Mouse (Mus musculus): ENCODE results near the gene Itgb3. TPM values are rescaled to one million over a fixed set of nuclear protein-coding genes. Genes with fewer than 3 reads are reported as not detected.

Itgb3 gene
- polyA plus RNA-seq, 1 experiment from 2014 or later, result 0.80 TPM

DNA sequence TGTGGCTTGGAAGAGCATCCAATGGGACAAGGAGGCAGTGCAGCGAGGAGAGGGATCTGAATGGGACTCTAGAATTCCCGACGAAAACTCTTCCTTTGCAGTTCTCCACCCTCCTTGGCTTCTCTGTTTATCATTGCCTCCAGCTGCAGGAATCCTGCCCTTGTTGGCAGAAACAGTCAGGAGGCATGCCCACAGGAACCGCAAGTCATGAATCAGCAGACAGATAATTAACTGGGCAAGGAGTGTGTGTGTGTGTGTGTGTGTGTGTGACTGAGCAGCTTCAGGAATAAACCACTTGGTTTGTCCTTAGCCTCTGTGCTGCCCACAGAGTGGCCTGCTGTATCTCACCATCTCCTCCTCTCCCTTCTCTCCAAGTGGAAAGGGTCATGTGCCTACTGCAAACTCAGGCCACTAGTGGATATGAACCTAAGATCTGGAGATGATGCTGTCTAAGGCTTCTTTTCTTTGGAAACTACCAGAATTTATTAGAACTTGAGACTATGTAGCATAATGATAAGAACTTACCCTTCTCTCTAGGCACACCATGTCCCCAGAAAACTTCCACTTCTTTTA, 3.9 kb downstream of the Itgb3 start:
- 49% methylated on average over 4 of the region's 4 CpGs for WGBS
- Histone ChIP-seq H3K4me1 (peaks cover 7% of the 10 kb centered on the region; the same call in 1 of the 2 replicates), H3K27me3 (replicated peaks) (peaks cover 14% of the 10 kb centered on the region)

DNA sequence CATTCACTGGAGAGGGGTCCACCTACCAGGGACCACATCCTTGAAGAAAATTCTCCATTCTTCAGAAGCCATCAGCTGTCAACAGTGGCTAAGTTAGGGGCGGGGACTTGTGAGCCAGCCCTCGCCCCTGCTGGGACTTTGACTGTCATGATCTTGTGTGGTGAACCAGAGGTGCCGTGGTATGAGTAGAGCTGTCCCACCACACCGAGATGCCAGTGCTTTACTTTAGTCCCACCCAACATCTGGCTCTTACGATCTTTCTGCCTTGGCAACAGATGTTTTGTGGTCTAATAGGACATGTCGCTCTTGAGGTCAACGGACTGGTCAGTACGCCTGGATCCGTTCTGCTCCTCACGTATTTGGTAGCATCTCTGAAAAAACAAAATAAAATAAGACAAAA, 5.8 kb downstream of the Itgb3 start:
- Histone ChIP-seq H3K4me1 (peaks cover 1% of the 10 kb centered on the region; the same call in 1 of the 2 replicates), H3K9me3 (no peaks in the 10 kb centered on the region), H3K27ac (no peak overlapping the region), H3K4me2 (no peak overlapping the region), H3K36me3 (replicated peaks) (no peaks in the 10 kb centered on the region), H3K9ac (no peak overlapping the region), H3K27me3 (replicated peaks) (peaks cover 11% of the 10 kb centered on the region; the same call in 1 of the 2 replicates), H3K4me3 (no peak overlapping the region)
- ATAC-seq (replicated peaks), result no peak
- WGBS, result 84% methylated on average over 10 of the region's 10 CpGs

More for the DNA sequence above, 3.9 kb downstream of the Itgb3 start:
- H3K4me2 ChIP-seq, result no peak overlapping the region
- H3K27ac ChIP-seq, result no peak overlapping the region
- ATAC-seq (replicated peaks), result no peak
- no peak overlapping the region for H3K4me3 ChIP-seq
- no peaks in the 10 kb centered on the region for H3K36me3 ChIP-seq (replicated peaks)
- no peaks in the 10 kb centered on the region for H3K9me3 ChIP-seq
- H3K9ac ChIP-seq, result no peak overlapping the region

DNA sequence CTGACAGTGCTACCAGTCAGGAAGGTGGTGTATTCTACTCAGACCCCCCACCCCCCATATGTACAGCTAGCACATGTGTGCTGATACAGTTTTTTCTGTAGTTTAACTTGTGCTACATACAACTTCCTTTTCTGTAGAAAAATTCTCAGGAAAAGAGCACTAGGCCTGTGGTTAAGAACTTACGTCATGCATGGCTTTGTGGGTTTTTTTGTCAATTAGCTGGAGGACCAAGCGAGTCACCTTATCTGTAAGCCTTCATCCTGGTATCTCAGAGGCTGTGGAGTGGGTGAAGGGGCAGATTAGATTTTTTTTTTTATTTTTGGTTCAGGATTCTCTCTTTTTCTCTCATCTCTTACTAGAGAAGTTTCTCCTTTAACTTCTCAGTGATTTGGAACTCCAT, 6.3 kb downstream of the Itgb3 start:
- Histone ChIP-seq H3K27me3 (replicated peaks) (peaks cover 7% of the 10 kb centered on the region; the same call in 1 of the 2 replicates), H3K9me3 (no peaks in the 10 kb centered on the region), H3K4me1 (no peaks in the 10 kb centered on the region), H3K9ac (no peak overlapping the region), H3K36me3 (replicated peaks) (no peaks in the 10 kb centered on the region), H3K4me3 (no peak overlapping the region), H3K4me2 (no peak overlapping the region), H3K27ac (no peak overlapping the region)
- ATAC-seq (replicated peaks), result no peak
- 93% methylated on average over 2 of the region's 2 CpGs for WGBS

DNA sequence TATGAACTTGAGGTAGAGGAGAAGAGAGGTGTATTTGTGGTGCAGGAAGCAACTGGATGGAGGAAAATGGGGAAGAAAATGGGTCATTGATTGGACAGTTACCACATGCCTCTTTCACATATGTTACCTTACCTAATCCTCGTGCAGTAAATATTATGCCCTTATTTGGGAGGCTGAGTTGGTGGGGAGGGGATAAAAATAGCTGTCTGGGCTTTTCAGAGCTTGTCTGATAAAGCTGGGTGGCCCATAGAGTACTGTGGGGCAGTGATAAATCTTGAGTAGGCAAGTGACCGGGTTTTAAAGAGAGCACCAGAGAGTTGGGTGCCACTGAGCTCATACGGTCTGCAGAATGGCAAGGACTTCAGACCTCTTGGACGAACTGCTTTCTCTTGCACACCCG, 8.4 kb downstream of the Itgb3 start:
- Histone ChIP-seq H3K4me1 (no peaks in the 10 kb centered on the region), H3K27me3 (replicated peaks) (no peaks in the 10 kb centered on the region), H3K36me3 (replicated peaks) (no peaks in the 10 kb centered on the region), H3K4me2 (no peak overlapping the region), H3K27ac (no peak overlapping the region), H3K4me3 (no peak overlapping the region), H3K9ac (no peak overlapping the region), H3K9me3 (no peaks in the 10 kb centered on the region)
- 83% methylated on average over 5 of the region's 5 CpGs for whole genome bisulfite sequencing
- ATAC-seq (replicated peaks), result no peak

DNA sequence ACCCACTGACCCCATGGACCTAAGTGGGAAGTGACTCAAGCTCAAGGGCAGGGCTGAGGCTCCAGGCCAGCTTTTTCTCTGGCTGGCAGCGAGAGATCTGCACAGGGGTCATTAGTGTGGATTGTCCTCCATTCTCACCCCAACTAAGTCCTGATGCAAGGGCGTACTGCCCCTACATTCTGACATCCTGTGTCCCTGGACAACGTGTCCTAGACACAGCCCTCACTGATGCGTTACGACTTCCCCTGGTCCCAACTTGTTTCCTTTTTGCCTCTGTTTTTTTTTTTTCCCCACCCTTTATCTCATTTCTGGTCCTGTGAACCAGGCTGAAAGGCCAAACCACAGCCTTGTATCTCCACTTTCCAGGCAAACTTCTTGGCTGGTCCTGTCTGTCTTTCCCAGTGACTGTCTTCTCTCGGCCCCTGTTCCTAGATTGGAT, 10.9 kb downstream of the Itgb3 start:
- WGBS, result 72% methylated on average over 6 of the region's 6 CpGs
- no peak overlapping the region for H3K27ac ChIP-seq
- H3K4me2 ChIP-seq, result no peak overlapping the region
- no peaks in the 10 kb centered on the region for H3K36me3 ChIP-seq (replicated peaks)
- no peak overlapping the region for H3K4me3 ChIP-seq
- no peak overlapping the region for H3K9ac ChIP-seq
- H3K4me1 ChIP-seq, result no peaks in the 10 kb centered on the region
- no peaks in the 10 kb centered on the region for H3K27me3 ChIP-seq (replicated peaks)
- ATAC-seq (replicated peaks), result no peak
- H3K9me3 ChIP-seq, result no peaks in the 10 kb centered on the region

DNA sequence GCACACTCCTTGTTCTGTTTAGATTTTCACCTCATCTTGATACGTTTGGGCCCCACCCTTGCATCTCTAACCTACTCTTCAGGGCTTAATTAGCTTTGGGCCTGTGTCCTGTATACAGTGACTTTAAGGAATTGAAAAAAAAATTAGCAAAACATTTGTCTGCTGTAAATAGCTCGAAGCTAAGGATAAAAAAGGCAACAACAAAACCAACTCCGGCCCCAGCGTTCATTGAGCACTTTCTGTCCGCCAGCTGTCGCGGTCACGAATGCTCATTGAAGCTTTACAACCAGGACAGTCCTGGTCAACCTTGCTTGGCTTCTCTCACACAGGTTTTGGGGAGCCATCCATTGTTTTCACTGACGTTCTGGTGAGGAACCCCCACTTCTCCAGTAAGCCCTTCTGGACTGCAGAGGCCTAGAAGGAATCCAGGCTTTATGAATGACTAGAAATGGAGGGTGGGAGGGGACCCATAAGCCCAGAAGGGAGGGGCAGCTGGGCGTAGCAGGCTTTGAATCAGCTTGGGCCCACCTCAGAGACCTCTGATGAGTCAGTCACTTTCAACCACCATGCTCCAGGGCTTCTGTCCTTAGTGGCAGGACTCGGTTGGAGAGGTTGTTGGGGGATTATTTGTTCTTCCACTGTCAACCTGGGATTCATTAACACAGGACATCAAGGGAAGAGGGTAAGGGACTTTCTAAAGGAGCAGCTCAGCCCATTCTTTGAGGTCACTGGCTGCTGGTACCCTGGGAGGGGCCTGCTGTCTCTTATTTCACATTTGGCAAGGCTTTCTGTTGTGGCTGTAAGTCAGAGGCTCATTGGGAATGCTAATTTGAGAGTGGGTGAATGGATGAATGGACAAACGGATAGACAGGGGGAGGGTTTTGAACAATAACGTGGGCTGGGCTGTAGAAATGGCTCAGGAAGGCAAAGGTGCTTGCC, 11.6 kb downstream of the Itgb3 start:
- ATAC-seq (replicated peaks), result no peak
- 43% methylated on average over 13 of the region's 13 CpGs for WGBS
- no peaks in the 10 kb centered on the region for H3K4me1 ChIP-seq

DNA sequence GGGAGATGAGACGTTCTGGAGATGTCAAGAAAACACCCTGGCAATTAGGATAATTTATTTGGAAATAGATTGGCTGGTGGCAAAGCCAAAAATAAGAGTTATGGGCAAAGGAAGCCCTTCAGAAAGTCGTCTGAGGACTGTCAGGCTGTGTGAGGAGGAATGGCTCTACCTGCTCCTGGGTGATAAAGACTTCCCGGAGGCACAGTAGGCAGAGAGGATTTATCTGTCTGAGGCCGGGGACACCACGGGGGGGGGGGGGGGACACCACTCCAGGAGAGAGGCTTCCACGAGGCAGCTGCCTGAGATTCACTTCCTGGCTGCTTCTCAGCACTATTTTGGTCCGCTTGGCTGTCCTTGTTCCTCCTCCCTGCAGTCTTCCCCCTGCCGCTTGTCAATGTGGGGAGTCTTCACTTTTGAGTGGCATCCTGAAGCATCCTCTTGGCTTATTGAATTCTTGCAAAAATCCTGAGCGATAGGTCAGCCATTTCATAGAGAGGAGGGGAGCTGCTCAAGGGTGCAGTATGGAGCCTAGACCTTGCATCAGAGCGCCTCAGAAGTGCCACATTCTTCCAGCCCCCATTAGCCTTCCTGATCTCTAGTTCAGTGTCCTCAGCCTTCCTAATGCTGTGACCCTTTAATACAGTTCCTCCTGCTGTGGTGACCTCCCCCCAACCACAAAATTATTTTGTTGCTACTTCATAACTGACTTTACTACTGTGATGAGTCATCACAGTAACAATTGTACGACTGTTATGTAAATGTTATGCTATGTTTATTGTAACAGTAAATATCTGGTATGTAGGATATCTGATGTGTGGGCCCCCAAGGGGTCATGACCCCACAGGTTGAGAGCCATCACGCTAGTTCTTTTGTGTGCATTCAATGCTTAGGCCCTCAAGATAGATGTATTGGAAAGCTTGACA, 14.5 kb downstream of the Itgb3 start:
- Histone ChIP-seq H3K9ac (no peak overlapping the region), H3K4me2 (no peak overlapping the region), H3K9me3 (no peaks in the 10 kb centered on the region), H3K4me3 (no peak overlapping the region), H3K27me3 (replicated peaks) (no peaks in the 10 kb centered on the region), H3K4me1 (no peaks in the 10 kb centered on the region), H3K27ac (no peak overlapping the region), H3K36me3 (replicated peaks) (no peaks in the 10 kb centered on the region)
- WGBS, result 41% methylated on average over 12 of the region's 12 CpGs
- ATAC-seq (replicated peaks), result no peak

More for the DNA sequence above, 11.6 kb downstream of the Itgb3 start:
- Histone ChIP-seq H3K27me3 (replicated peaks) (no peaks in the 10 kb centered on the region), H3K4me2 (no peak overlapping the region), H3K36me3 (replicated peaks) (no peaks in the 10 kb centered on the region), H3K4me3 (no peak overlapping the region), H3K9me3 (no peaks in the 10 kb centered on the region), H3K27ac (no peak overlapping the region), H3K9ac (no peak overlapping the region)

DNA sequence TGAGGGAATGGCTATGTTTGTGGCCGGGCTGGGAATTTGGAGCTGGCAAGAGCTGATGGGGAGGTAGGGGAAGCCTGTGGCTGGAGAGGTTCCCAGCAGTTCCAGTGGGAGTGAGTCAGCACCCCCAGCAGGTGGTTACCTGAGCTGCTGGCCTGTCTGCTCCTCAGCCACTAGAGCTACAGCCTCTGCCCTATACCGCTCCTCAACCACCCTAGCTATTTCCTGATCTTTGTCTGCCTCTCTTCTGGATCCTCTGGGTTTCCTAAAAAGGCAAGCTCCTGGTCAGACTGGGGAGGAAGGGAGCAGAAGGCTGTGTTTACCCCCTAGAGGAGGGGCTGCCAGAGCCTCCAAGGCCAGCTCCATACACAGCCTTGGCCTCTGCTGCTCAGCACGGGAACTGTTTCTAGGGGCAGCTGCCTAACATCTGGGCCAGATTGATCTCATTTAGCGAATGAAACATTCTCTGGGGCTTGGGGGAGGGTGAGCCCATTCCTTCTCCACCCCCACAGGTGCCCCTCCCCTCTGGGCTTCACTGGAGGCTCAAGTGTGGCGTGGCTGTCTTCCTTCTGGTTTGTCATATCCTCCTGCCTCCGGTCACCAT, 17.1 kb downstream of the Itgb3 start:
- Histone ChIP-seq H3K4me1 (no peaks in the 10 kb centered on the region), H3K4me3 (no peak overlapping the region), H3K36me3 (replicated peaks) (no peaks in the 10 kb centered on the region), H3K27ac (no peak overlapping the region), H3K4me2 (no peak overlapping the region), H3K27me3 (replicated peaks) (no peaks in the 10 kb centered on the region), H3K9ac (no peak overlapping the region), H3K9me3 (no peaks in the 10 kb centered on the region)
- 57% methylated on average over 6 of the region's 6 CpGs for WGBS
- no peak for ATAC-seq (replicated peaks)

DNA sequence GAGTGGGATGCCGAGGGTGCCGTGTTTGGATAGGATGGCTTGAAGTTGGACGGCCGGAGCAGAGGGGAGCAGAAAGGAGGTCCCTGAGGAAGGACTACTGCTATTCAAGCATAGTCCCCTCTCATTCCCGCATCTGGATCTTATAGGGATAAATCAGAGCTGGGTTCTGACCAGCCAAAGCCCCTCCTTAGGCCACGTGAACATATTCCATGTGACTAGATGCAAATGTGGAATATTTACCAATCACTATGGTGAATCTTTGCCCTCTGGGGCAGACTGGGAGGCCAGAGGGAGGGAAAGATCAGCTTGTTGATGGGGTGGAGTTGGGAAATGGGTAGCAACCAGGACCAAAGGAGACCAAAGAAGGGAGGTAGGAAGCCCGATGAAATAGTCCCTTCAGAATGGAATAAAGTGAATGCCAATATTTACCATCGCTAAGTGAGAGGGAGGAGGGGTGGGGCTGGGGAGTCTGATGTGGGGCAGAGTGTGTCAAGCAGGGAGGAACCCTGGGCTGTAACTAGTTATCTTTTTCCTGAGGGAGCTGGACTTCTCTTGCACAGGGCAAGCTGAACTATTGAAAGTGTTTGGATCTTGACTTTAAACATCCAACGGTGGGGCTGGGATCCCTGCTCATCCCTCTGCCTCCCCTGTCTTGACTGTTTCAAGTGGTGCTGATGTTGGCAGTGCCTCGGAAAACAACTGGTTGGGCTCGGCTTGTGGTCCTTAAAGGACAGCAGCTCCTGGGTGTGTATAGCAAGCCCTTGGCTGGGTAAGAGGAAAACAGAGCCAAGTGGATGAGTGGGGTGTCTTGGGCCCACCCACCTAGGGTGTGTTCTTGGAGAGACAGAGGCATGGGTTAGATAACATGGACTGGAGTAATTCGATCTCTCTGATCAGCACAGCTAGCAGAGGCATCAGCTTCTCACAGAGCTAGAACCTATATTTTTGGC, 17.9 kb downstream of the Itgb3 start:
- H3K9ac ChIP-seq, result no peak overlapping the region
- H3K9me3 ChIP-seq, result no peaks in the 10 kb centered on the region
- H3K4me3 ChIP-seq, result no peak overlapping the region
- no peak overlapping the region for H3K4me2 ChIP-seq
- no peak for ATAC-seq (replicated peaks)
- no peaks in the 10 kb centered on the region for H3K27me3 ChIP-seq (replicated peaks)
- no peak overlapping the region for H3K27ac ChIP-seq
- no peaks in the 10 kb centered on the region for H3K4me1 ChIP-seq
- H3K36me3 ChIP-seq (replicated peaks), result no peaks in the 10 kb centered on the region
- 48% methylated on average over 12 of the region's 12 CpGs for WGBS

DNA sequence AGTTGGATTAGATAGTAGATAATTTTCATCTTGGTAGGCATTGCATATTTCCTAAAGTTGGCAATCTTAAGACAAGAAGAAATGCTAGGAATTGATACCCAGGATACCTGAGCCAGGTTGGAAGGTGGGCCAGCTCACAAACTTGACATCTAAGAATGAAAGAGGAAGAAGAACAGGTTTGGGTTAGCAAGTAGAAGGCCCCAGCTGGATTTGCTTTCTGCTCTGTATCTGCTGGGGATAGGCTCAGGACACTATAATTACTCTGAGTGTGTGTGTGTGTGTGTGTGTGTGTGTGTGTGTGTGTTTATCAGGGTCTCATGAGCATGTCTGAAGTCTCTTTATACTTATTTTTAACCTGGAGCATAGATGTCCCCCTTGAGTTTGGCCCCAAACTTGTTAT, 18.8 kb downstream of the Itgb3 start:
- Histone ChIP-seq H3K36me3 (replicated peaks) (no peaks in the 10 kb centered on the region), H3K27ac (no peak overlapping the region), H3K9ac (no peak overlapping the region), H3K27me3 (replicated peaks) (no peaks in the 10 kb centered on the region), H3K4me3 (no peak overlapping the region), H3K4me1 (no peaks in the 10 kb centered on the region), H3K9me3 (no peaks in the 10 kb centered on the region), H3K4me2 (no peak overlapping the region)
- no peak for ATAC-seq (replicated peaks)

Data from midbrain, embryonic 15.5 days (tissue).